Mouse (Mus musculus) liver, embryonic 13.5 days (tissue): Measurements from ENCODE around the gene Stk16. TPM values are rescaled to one million over a fixed set of nuclear protein-coding genes. Genes with fewer than 3 reads are reported as not detected.

Experiments
- ATAC-seq: fragments of 200-750 bp; cut with Nextera tagmentation; 2 replicates; pipeline ENCODE4 v1.8.0; 2017; ENCODE audit warnings: low read depth, mild to moderate bottlenecking, moderate number of reproducible peaks, moderate library complexity
- DNase-seq: peaks from one replicate; pipeline ENCODE4 v3.0.0; 2022
- H3K27ac ChIP-seq: fragments of 300-500 bp; sonication (generic); 2 replicates; pipeline ENCODE4 v1.5.1; 2015; ENCODE audit warnings: moderate library complexity, mild to moderate bottlenecking, inconsistent platforms
- H3K27me3 ChIP-seq: fragments of 300-500 bp; sonication (generic); 2 replicates; pipeline ENCODE4 v1.6.1; 2015; ENCODE audit warnings: mild to moderate bottlenecking, inconsistent platforms
- H3K36me3 ChIP-seq: fragments of 300-500 bp; sonication (generic); 2 replicates; pipeline ENCODE4 v1.6.1; 2015; ENCODE audit warnings: mild to moderate bottlenecking, inconsistent platforms
- H3K4me1 ChIP-seq: fragments of 300-500 bp; sonication (generic); replicated peaks from 2 replicates; pipeline ENCODE4 v1.6.1; 2015; ENCODE audit warnings: inconsistent platforms
- H3K4me2 ChIP-seq: fragments of 300-500 bp; sonication (generic); 2 replicates; pipeline ENCODE4 v1.6.1; 2015; ENCODE audit warnings: inconsistent platforms, mild to moderate bottlenecking, moderate library complexity
- H3K4me3 ChIP-seq: fragments of 300-500 bp; sonication (generic); replicated peaks from 2 replicates; pipeline ENCODE4 v1.5.1; 2015; ENCODE audit warnings: mild to moderate bottlenecking, inconsistent platforms
- H3K9ac ChIP-seq: fragments of 300-500 bp; sonication (generic); 2 replicates; pipeline ENCODE4 v1.6.1; 2015; ENCODE audit warnings: mild to moderate bottlenecking, inconsistent platforms
- H3K9me3 ChIP-seq: fragments of 300-500 bp; sonication (generic); replicated peaks from 2 replicates; pipeline ENCODE4 v1.6.1; 2016; ENCODE audit warnings: inconsistent platforms
- WGBS: fragments of 180-500 bp; shearing (Covaris S2); methylation state at CpG from one replicate; pipeline ENCODE4 v1.1.7; 2015; ENCODE audit not compliant: insufficient replicate concordance; 5-methylcytosine and 5-hydroxymethylcytosine counted together
- polyA plus RNA-seq: library from polyadenylated mRNA; unstranded; fragments of >200 nt; fragmentation: Nextera tagmentation; extraction: Ambion mirVana; gene quantifications from 2 replicates; pipeline ENCODE4 v1.2.1, GENCODE M21; 2015

Gene Stk16
- 90.7 and 90.8 TPM in 2 replicates for polyA plus RNA-seq

DNA sequence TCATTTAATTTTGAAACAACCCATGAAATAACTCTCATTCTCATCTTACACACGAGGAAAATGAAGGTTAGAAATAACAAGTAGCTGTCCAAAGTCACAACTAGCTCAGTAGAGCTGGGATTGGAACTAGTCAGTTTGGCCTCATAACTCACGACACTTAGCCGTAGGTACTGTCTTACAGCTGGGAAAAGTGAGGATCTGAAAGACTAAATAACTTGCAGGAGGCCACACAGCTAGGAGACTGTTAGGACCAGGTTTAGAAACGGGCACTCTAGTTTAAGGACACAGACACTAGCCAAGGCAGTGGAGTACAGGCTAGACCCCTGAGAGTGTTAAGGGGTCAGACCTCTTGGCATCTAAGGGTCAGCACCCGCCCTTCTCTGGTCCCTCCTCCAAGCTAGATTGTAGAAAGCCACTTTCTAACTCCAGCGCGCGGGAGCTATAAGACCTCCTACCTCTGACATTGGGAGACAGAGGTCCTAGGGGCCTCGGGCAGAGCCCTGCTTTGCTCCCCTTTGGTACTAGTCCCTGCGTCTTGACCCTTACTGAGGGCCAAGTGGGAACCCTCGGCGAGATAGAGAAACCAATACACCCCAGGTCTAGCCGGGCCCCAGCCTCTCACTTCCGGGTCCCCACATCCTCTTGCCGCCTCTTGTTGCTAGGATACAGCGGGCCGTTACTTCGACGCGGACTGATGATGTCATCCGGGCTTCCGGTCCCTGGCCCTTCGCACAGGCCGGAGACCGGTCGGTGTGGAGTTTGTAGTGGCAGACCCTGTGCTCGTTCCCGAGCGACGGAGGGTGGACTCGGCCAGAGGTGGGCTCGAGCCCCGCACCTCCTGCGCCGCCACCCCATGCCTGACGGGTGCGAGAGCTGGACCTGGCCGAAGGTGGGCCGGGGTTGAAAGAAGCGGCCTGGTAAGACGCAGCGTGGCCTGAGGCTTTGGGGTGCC, at the start of gene Stk16, which contains the start of gene Glb1l:
Gene Stk16 (plus strand): TSS at position 703 of the 952 bp plus-strand sequence.
Gene Glb1l (minus strand): TSS at position 678 of the 952 bp plus-strand sequence.
- peak within 1 kb of the TSS; percentile 91 for H3K4me3 ChIP-seq
- peak within 1 kb of the TSS; percentile 96 for H3K27ac ChIP-seq
- peaks cover 73% of the 10 kb centered on the region for H3K4me1 ChIP-seq
- peak within 1 kb of the TSS; percentile 96 for H3K9ac ChIP-seq
- WGBS = 5% methylated on average over 42 of the region's 42 CpGs
- ATAC-seq (peak; percentile 88), DNase-seq (peak; percentile 93)
- H3K4me2 ChIP-seq = peak within 1 kb of the TSS; percentile 99
- no peaks in the 10 kb centered on the region for H3K9me3 ChIP-seq
- peaks cover 37% of the 10 kb centered on the region for H3K36me3 ChIP-seq
- H3K27me3 ChIP-seq = no peaks in the 10 kb centered on the region

DNA sequence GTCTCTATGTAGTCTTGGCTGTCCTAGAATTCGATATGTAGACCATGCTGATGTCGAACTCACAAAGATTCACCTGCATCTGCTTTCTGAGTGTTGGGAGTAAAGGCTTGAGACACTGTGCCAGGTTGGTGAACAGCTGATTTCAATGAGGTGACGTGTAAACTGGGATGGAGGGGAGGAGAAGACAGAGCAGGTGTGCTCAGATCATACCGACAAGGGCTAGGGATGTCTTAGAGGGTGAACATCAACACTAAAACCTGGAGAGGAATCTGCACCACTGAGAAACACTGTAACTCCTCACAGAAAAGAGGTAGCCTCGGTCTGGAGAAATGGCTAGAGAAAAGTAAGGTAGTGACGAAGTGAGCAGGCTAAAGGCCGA, 42.6 kb upstream of the Stk16 start:
- ATAC-seq (peak; percentile 26), DNase-seq (no peak)
- H3K4me3 ChIP-seq = peak overlapping the region; percentile 89
- 9% methylated on average over 7 of the region's 7 CpGs for WGBS
- no peaks in the 10 kb centered on the region for H3K9me3 ChIP-seq
- H3K4me1 ChIP-seq = peaks cover 35% of the 10 kb centered on the region
- peak overlapping the region; percentile 93 for H3K9ac ChIP-seq
- H3K27me3 ChIP-seq = no peaks in the 10 kb centered on the region
- peak overlapping the region; percentile 91 for H3K4me2 ChIP-seq
- H3K36me3 ChIP-seq = peaks cover 38% of the 10 kb centered on the region
- H3K27ac ChIP-seq = peak overlapping the region; percentile 98

DNA sequence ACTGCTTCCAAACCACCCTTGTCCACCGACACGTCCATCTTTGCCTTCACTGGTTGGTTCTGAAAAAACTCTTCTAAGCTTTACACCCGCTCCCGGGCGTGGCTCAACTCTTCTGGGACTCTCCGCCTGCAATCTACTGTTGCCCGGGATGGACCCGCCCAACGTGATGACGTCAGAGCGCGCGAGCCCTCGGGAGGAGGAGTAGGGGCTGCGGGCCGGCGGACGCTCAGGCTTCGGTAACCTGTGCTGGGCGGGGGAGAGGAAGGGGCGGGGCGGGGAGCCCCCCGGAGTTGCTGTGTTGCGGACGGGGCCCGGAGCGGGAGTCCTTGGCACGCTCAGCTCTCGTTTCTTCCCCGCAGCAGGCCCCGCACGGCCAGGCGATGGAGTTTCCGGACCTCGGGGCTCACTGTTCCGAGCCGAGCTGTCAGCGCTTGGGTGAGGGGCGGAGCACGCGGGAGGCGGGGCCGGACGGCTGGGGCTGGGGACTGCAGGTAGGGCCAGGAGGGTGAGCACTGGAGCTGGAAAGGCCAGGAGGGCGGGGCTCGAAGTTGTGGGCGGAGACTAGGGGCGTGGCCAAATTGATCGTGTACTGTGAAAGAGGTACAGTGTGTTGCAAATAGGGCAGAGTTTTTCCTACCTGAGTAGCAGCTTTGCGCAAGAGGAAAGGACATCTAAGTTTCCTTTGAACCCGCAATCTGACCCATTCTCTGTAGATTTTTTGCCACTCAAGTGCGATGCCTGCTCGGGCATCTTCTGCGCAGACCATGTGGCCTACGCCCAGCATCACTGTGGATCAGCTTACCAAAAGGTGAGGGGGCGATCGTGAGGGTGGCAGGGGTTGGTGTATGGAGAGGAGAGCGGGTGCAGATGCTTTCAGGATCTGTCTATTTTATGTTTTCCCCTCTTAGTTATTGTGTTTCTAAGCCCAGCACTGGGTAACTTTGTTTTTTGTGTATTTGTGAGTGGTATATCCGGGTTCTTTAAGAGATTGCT, 41.9 kb upstream of the Stk16 start, which contains the start of gene Zfand2b:
Gene Zfand2b (plus strand): TSS at position 175 of the 993 bp plus-strand sequence.
- Histone ChIP-seq H3K4me3 (peak within 1 kb of the TSS; percentile 89), H3K36me3 (peaks cover 45% of the 10 kb centered on the region), H3K9me3 (no peaks in the 10 kb centered on the region), H3K4me1 (peaks cover 35% of the 10 kb centered on the region), H3K27me3 (no peaks in the 10 kb centered on the region), H3K4me2 (peak within 1 kb of the TSS; percentile 91), H3K9ac (peak within 1 kb of the TSS; percentile 93), H3K27ac (peak within 1 kb of the TSS; percentile 98)
- ATAC-seq = peak; percentile 96
- 3% methylated on average over 59 of the region's 59 CpGs for WGBS
- peak; percentile 97 for DNase-seq

- Histone ChIP-seq H3K4me2 (peak overlapping the region; percentile 96), H3K4me3 (peak overlapping the region; percentile 95), H3K9ac (peak overlapping the region; percentile 99), H3K36me3 (peaks cover 76% of the 10 kb centered on the region), H3K27me3 (no peaks in the 10 kb centered on the region), H3K9me3 (0 out of 2 replicates have a peak, but pooled peaks cover 4% of the 10 kb centered on the region), H3K27ac (peak overlapping the region; percentile 100), H3K4me1 (peaks cover 59% of the 10 kb centered on the region)
- 3% methylated on average over 23 of the region's 23 CpGs for WGBS
- DNase-seq (peak; percentile 73), ATAC-seq (peak; percentile 79)
Observed at GRCm38 (mm10) chr1:75179334-75180104, 31.1 kb upstream of the Stk16 start.

DNA sequence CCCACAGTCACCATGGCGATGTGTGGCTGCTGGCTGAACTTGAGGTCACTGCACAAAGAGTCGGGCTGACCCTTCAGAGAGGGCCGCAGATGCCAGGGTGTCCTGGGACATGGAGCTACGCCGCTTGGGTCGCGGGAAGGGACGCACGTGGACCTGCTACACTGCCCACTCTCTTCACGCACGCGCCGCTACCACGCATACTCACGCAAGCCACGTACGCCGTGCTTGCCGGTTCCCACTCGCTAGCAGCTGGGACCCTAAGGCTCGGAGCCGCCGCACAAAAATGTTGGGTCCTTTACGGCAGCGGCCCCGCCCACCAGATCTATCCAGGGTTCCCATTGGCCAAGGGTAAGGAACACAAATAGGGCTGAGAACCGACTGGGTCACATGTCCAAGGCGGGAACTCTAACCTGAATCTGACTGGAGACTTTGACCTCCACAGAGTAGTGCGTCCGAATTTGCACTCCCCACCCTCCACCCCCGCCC, 30.5 kb upstream of the Stk16 start, which contains the start of gene Abcb6:
Gene Abcb6 (minus strand): TSS at position 288 of the 486 bp plus-strand sequence.
- Histone ChIP-seq H3K4me1 (peaks cover 59% of the 10 kb centered on the region), H3K9ac (peak within 1 kb of the TSS; percentile 99), H3K4me2 (peak within 1 kb of the TSS; percentile 96), H3K9me3 (0 out of 2 replicates have a peak, but pooled peaks cover 4% of the 10 kb centered on the region), H3K27me3 (no peaks in the 10 kb centered on the region), H3K27ac (peak within 1 kb of the TSS; percentile 100), H3K4me3 (peak within 1 kb of the TSS; percentile 95), H3K36me3 (peaks cover 76% of the 10 kb centered on the region)
- under 1% methylated on average over 31 of the region's 31 CpGs for WGBS
- DNase-seq (peak; percentile 92), ATAC-seq (peak; percentile 87)

DNA sequence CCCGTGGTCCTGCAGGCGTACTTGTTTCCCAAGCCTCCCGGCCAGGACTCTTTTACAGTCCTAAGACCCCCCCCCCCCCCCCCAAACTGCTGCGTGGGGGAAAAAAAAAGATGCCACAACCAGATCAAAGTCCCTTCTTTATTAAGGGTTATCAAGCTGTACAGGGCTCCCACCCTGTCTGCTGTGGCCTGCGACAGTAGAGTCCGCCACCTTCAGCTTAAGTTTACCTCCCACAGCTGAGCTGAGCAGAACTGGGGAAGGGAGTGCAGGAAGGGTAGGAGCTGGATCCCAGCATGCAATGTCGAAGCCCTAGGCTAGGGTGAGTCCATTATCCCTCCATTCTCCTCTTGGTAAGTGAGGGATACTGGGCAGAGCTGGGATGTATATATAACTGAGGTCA, 29.9 kb upstream of the Stk16 start:
- WGBS = 36% methylated on average over 7 of the region's 7 CpGs
- Histone ChIP-seq H3K4me1 (peaks cover 55% of the 10 kb centered on the region), H3K9me3 (0 out of 2 replicates have a peak, but pooled peaks cover 4% of the 10 kb centered on the region), H3K36me3 (peaks cover 76% of the 10 kb centered on the region), H3K9ac (peak overlapping the region; percentile 99), H3K27me3 (no peaks in the 10 kb centered on the region), H3K4me3 (peak overlapping the region; percentile 95), H3K4me2 (peak overlapping the region; percentile 96), H3K27ac (peak overlapping the region; percentile 100)
- no peak for DNase-seq
- ATAC-seq = 0 out of 2 replicates have a peak, but pooled peaks have one; percentile 10

DNA sequence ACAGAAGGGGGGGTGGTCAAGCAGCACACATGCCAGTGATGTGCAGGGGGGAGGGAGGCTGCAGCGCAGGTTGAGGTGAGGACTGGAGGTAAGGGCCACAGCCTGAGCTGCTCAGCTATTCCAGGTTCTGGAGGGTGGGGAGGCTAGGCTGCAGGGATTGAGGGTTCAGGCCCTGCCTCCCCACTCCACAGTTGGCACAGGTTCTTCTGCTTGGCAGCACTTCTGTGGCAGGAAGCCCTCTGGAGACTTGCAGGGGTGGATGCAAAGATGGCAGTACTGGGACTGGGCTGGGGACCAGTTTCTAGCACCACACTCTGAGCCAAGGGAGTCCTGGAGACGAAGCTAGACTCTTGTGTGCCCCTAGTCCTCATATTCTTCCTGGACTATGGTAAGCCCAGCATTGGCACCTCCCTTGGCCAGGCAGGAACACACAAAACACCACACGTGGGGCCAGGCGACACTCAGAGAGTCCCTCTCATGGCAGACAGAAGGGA, 29.2 kb upstream of the Stk16 start:
- Histone ChIP-seq H3K9ac (peak overlapping the region; percentile 99; the same call in 1 of the 2 replicates), H3K27ac (peak overlapping the region; percentile 100), H3K4me3 (no peak overlapping the region), H3K4me2 (peak overlapping the region; percentile 96; the same call in 1 of the 2 replicates), H3K9me3 (0 out of 2 replicates have a peak, but pooled peaks cover 4% of the 10 kb centered on the region), H3K4me1 (peaks cover 48% of the 10 kb centered on the region), H3K36me3 (peaks cover 76% of the 10 kb centered on the region), H3K27me3 (no peaks in the 10 kb centered on the region)
- 83% methylated on average over 4 of the region's 4 CpGs for WGBS
- DNase-seq = no peak
- ATAC-seq = no peak

GRCm38 (mm10) chr1:75182160-75182559, 28.5 kb upstream of the Stk16 start:
- peaks cover 76% of the 10 kb centered on the region for H3K36me3 ChIP-seq

GRCm38 (mm10) chr1:75185495-75185894, 25.1 kb upstream of the Stk16 start:
- H3K4me2 ChIP-seq = no peak overlapping the region
- no peak overlapping the region for H3K9ac ChIP-seq
- 86% methylated on average over 11 of the region's 11 CpGs for WGBS
- no peak overlapping the region for H3K4me3 ChIP-seq
- H3K9me3 ChIP-seq = 0 out of 2 replicates have a peak, but pooled peaks cover 4% of the 10 kb centered on the region
- ATAC-seq (no peak), DNase-seq (no peak)
- H3K4me1 ChIP-seq = peaks cover 46% of the 10 kb centered on the region
- no peak overlapping the region for H3K27ac ChIP-seq
- H3K36me3 ChIP-seq = peaks cover 94% of the 10 kb centered on the region
- no peaks in the 10 kb centered on the region for H3K27me3 ChIP-seq

More at GRCm38 (mm10) chr1:75182160-75182559, 28.5 kb upstream of the Stk16 start:
- no peaks in the 10 kb centered on the region for H3K27me3 ChIP-seq
- no peak for DNase-seq
- ATAC-seq = no peak
- WGBS = 68% methylated on average over 4 of the region's 4 CpGs
- H3K4me1 ChIP-seq = peaks cover 40% of the 10 kb centered on the region
- 0 out of 2 replicates have a peak, but pooled peaks cover 4% of the 10 kb centered on the region for H3K9me3 ChIP-seq
- peak overlapping the region; percentile 100; the same call in 1 of the 2 replicates for H3K27ac ChIP-seq
- no peak overlapping the region for H3K4me2 ChIP-seq
- no peak overlapping the region for H3K4me3 ChIP-seq
- H3K9ac ChIP-seq = no peak overlapping the region
